Comparison of ENCODE assay signal across 10 mouse cellular contexts in the genomic region with DNA sequence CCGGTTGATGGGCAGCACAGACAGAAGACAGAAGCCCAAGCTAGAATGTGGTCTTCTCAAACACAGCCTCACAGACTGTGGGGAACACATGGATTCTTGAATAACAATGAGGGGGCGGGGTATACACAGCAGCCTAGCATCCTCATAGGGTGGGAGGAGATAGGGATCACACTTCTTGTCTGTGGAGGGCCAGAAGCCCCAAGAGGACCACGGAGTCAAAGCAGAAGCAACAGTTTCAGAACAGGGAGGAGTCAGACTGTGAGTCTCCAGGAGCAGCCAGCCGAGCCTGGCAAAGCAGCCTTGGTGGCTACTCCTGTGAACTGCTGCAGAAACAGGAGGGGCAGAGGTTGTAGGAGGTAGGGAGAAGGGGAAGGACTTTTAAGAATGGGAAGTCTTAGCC. TPM values are rescaled to one million over a fixed set of nuclear protein-coding genes. Genes with fewer than 3 reads are reported as not detected.
A peak's percentile ranks its signal among the peaks of the same experiment; 100 is the strongest.
DNase-seq lines count a peak whose midpoint lies in the region; ATAC-seq lines count a peak whose summit lies in the region.
"Had no signal": no experiment of that assay in that cellular context is flagged by ENCODE, and none has a peak within 500 bp of the region (broad histone marks: within the 10 kb centered on the region; RNA-seq: fewer than 3 reads in every experiment).

No protein-coding gene starts in this region.

- H3K9ac ChIP-seq in forebrain, embryonic 15.5 days (replicated peaks): no peak overlapping the region
- H3K9ac ChIP-seq in liver, embryonic 13.5 days: no peak overlapping the region
- no peak overlapping the region for H3K9ac ChIP-seq in liver, embryonic 12.5 days
- no peak overlapping the region; the same call in 1 of the 2 replicates for H3K9ac ChIP-seq in hindbrain, embryonic 12.5 days

- H3K27ac ChIP-seq in forebrain, embryonic 10.5 days: no peak overlapping the region
- no peak overlapping the region for H3K27ac ChIP-seq in forebrain, embryonic 15.5 days (replicated peaks)
- no peak overlapping the region for H3K27ac ChIP-seq in liver, embryonic 13.5 days
- H3K27ac ChIP-seq in liver, embryonic 12.5 days: no peak overlapping the region
- H3K27ac ChIP-seq in hindbrain, embryonic 12.5 days: peak overlapping the region; percentile 23; the same call in 1 of the 2 replicates

- H3K9me3 ChIP-seq in forebrain, embryonic 10.5 days: no peaks in the 10 kb centered on the region
- no peaks in the 10 kb centered on the region for H3K9me3 ChIP-seq in forebrain, embryonic 15.5 days
- H3K9me3 ChIP-seq in liver, embryonic 13.5 days (replicated peaks): no peaks in the 10 kb centered on the region
- H3K9me3 ChIP-seq in liver, embryonic 12.5 days (replicated peaks): no peaks in the 10 kb centered on the region
- no peaks in the 10 kb centered on the region for H3K9me3 ChIP-seq in hindbrain, embryonic 12.5 days (replicated peaks)

- 9% methylated on average over 4 of the region's 4 CpGs for WGBS in forebrain, embryonic 10.5 days
- 8% methylated on average over 4 of the region's 4 CpGs for WGBS in forebrain, embryonic 15.5 days
- WGBS in liver, embryonic 13.5 days (ENCODE audit: insufficient replicate concordance): 3% methylated on average over 4 of the region's 4 CpGs
- WGBS in liver, embryonic 12.5 days (ENCODE audit: insufficient replicate concordance): 6% methylated on average over 4 of the region's 4 CpGs
- 2% methylated on average over 4 of the region's 4 CpGs for WGBS in hindbrain, embryonic 12.5 days

- peaks cover 66% of the 10 kb centered on the region for H3K27me3 ChIP-seq in forebrain, embryonic 10.5 days (ENCODE audit: poor library complexity, severe bottlenecking)
- H3K27me3 ChIP-seq in forebrain, embryonic 15.5 days: no peaks in the 10 kb centered on the region
- H3K27me3 ChIP-seq in liver, embryonic 13.5 days: peaks cover 76% of the 10 kb centered on the region
- peaks cover 83% of the 10 kb centered on the region for H3K27me3 ChIP-seq in liver, embryonic 12.5 days (replicated peaks)
- H3K27me3 ChIP-seq in hindbrain, embryonic 12.5 days: peaks cover 21% of the 10 kb centered on the region

- no peak overlapping the region for H3K4me2 ChIP-seq in forebrain, embryonic 15.5 days (replicated peaks)
- H3K4me2 ChIP-seq in liver, embryonic 13.5 days: no peak overlapping the region
- H3K4me2 ChIP-seq in liver, embryonic 12.5 days: no peak overlapping the region
- H3K4me2 ChIP-seq in hindbrain, embryonic 12.5 days (replicated peaks): peak overlapping the region; percentile 66; the same call in 1 of the 2 replicates

- peaks cover 49% of the 10 kb centered on the region for H3K4me1 ChIP-seq in forebrain, embryonic 10.5 days
- H3K4me1 ChIP-seq in forebrain, embryonic 15.5 days: peaks cover 35% of the 10 kb centered on the region
- H3K4me1 ChIP-seq in liver, embryonic 13.5 days (replicated peaks): peaks cover 10% of the 10 kb centered on the region; the same call in 1 of the 2 replicates
- H3K4me1 ChIP-seq in liver, embryonic 12.5 days: peaks cover 26% of the 10 kb centered on the region
- peaks cover 39% of the 10 kb centered on the region for H3K4me1 ChIP-seq in hindbrain, embryonic 12.5 days

- H3K4me3 ChIP-seq in forebrain, embryonic 10.5 days: peak overlapping the region; percentile 78; the same call in 1 of the 2 replicates
- no peak overlapping the region; the same call in 1 of the 2 replicates for H3K4me3 ChIP-seq in forebrain, embryonic 15.5 days
- H3K4me3 ChIP-seq in liver, embryonic 13.5 days (replicated peaks): no peak overlapping the region
- H3K4me3 ChIP-seq in liver, embryonic 12.5 days: no peak overlapping the region
- no peak overlapping the region for H3K4me3 ChIP-seq in hindbrain, embryonic 12.5 days
- H3K4me3 ChIP-seq: erythroblast, embryonic 14.5 days had no signal

- ATAC-seq in forebrain, embryonic 15.5 days (replicated peaks): no peak; the same call in 1 of the 2 replicates
- ATAC-seq in liver, embryonic 13.5 days (ENCODE audit: low read depth): peak; percentile 41; the same call in 1 of the 2 replicates
- no peak for ATAC-seq in liver, embryonic 12.5 days
- ATAC-seq in hindbrain, embryonic 12.5 days (ENCODE audit: low FRiP score): peak; percentile 30; the same call in 1 of the 2 replicates

- no peak for DNase-seq in forebrain, embryonic 10.5 days (ENCODE audit: extremely low spot score, low spot score)
- DNase-seq in liver, embryonic 13.5 days: no peak
- peak; percentile 63 for DNase-seq in retina, embryonic 14.5 days (ENCODE audit: low spot score)
- no peak for DNase-seq in gastrocnemius, postnatal 10 days
- DNase-seq in gastrocnemius, postnatal 4 days (ENCODE audit: low spot score in 2 of 2): no peak
- DNase-seq: layer of hippocampus, adult 9-11 months had no signal

- peaks cover 8% of the 10 kb centered on the region for H3K36me3 ChIP-seq in forebrain, embryonic 10.5 days (replicated peaks)
- no peaks in the 10 kb centered on the region for H3K36me3 ChIP-seq in forebrain, embryonic 15.5 days
- no peaks in the 10 kb centered on the region for H3K36me3 ChIP-seq in liver, embryonic 13.5 days
- H3K36me3 ChIP-seq in liver, embryonic 12.5 days: no peaks in the 10 kb centered on the region
- no peaks in the 10 kb centered on the region for H3K36me3 ChIP-seq in hindbrain, embryonic 12.5 days

RNA-seq across cellular contexts. Expression of a gene that starts 1.5 kb away (rescaled TPM):
- 0.79 and 0.80 TPM in 2 replicates for polyA plus RNA-seq in forebrain, embryonic 10.5 days (2016; fragmentation: Nextera tagmentation; extraction: Ambion mirVana)
- polyA plus RNA-seq in forebrain, embryonic 15.5 days (2015; fragmentation: Nextera tagmentation; extraction: Ambion mirVana): 3.8 and 4.0 TPM in 2 replicates
- 0.03 and 0.10 TPM in 2 replicates for polyA plus RNA-seq in liver, embryonic 13.5 days (2015; fragmentation: Nextera tagmentation; extraction: Ambion mirVana)
- polyA plus RNA-seq in liver, embryonic 12.5 days (2016; fragmentation: Nextera tagmentation; extraction: Ambion mirVana): 0.41 and 0.61 TPM in 2 replicates
- 3.4 TPM in 2 replicates for polyA plus RNA-seq in hindbrain, embryonic 12.5 days (2016; fragmentation: Nextera tagmentation; extraction: Ambion mirVana)
- 1 to 10 TPM; 1.5 to 1.9 TPM for total RNA-seq in gastrocnemius, postnatal 10 days (2021)
- 1 to 10 TPM; 2.1 to 2.7 TPM for total RNA-seq in gastrocnemius, postnatal 4 days (2021)
- polyA plus RNA-seq: erythroblast, embryonic 14.5 days had no signal

RNA-seq across cellular contexts. Expression of a gene that starts 9.1 kb away (rescaled TPM):
- 136 and 139 TPM in 2 replicates for polyA plus RNA-seq in forebrain, embryonic 10.5 days (2016; fragmentation: Nextera tagmentation; extraction: Ambion mirVana)
- polyA plus RNA-seq in forebrain, embryonic 15.5 days (2015; fragmentation: Nextera tagmentation; extraction: Ambion mirVana): 165 TPM in 2 replicates
- polyA plus RNA-seq in liver, embryonic 13.5 days (2015; fragmentation: Nextera tagmentation; extraction: Ambion mirVana): 117 and 120 TPM in 2 replicates
- 123 and 127 TPM in 2 replicates for polyA plus RNA-seq in liver, embryonic 12.5 days (2016; fragmentation: Nextera tagmentation; extraction: Ambion mirVana)
- polyA plus RNA-seq in hindbrain, embryonic 12.5 days (2016; fragmentation: Nextera tagmentation; extraction: Ambion mirVana): 118 and 119 TPM in 2 replicates
- total RNA-seq in gastrocnemius, postnatal 10 days (2021): 100 to 1,000 TPM; 365 to 419 TPM
- 100 to 1,000 TPM; 282 to 290 TPM for total RNA-seq in gastrocnemius, postnatal 4 days (2021)

RNA-seq across cellular contexts. Expression of a gene that starts 19.3 kb away (rescaled TPM):
- 501 and 511 TPM in 2 replicates for polyA plus RNA-seq in forebrain, embryonic 10.5 days (2016; fragmentation: Nextera tagmentation; extraction: Ambion mirVana)
- 239 and 271 TPM in 2 replicates for polyA plus RNA-seq in forebrain, embryonic 15.5 days (2015; fragmentation: Nextera tagmentation; extraction: Ambion mirVana)
- 271 and 279 TPM in 2 replicates for polyA plus RNA-seq in liver, embryonic 13.5 days (2015; fragmentation: Nextera tagmentation; extraction: Ambion mirVana)
- polyA plus RNA-seq in liver, embryonic 12.5 days (2016; fragmentation: Nextera tagmentation; extraction: Ambion mirVana): 377 and 389 TPM in 2 replicates
- polyA plus RNA-seq in hindbrain, embryonic 12.5 days (2016; fragmentation: Nextera tagmentation; extraction: Ambion mirVana): 262 and 300 TPM in 2 replicates
- total RNA-seq in gastrocnemius, postnatal 10 days (2021): 10 to 100 TPM; 46.8 to 54.5 TPM
- total RNA-seq in gastrocnemius, postnatal 4 days (2021): 10 to 100 TPM; 66.9 to 84.6 TPM

Comparison
In these comparisons a context has a peak if more than half of its experiments do, and no peak if none do; other contexts are left out.
1. ATAC-seq: peak in liver, embryonic 13.5 days (single experiment) and hindbrain, embryonic 12.5 days (single experiment); none in forebrain, embryonic 15.5 days (single experiment) and liver, embryonic 12.5 days (single experiment).